ENCODE assay signal across 28 mouse cellular contexts in genomic region chr7:136934784-136935183, GRCm38 (mm10). TPM values are rescaled to one million over a fixed set of nuclear protein-coding genes. Genes with fewer than 3 reads are reported as not detected.
A peak's percentile ranks its signal among the peaks of the same experiment; 100 is the strongest.
DNase-seq lines count a peak whose midpoint lies in the region; ATAC-seq and TF ChIP-seq lines count a peak whose summit lies in the region.
"Had no signal": no experiment of that assay in that cellular context is flagged by ENCODE, and none has a peak within 500 bp of the region (broad histone marks: within the 10 kb centered on the region; RNA-seq: fewer than 3 reads in every experiment).

No protein-coding gene starts in this region.

- no peak for TF ChIP-seq CTCF in layer of hippocampus, adult 2 months (conservative IDR thresholded peaks at IDR 0.05)

- peak overlapping the region; percentile 60 for H3K27ac ChIP-seq in embryonic facial prominence, embryonic 13.5 days
- H3K27ac ChIP-seq in layer of hippocampus, adult 2 months: no peak overlapping the region
- H3K27ac ChIP-seq: forebrain, embryonic 15.5 days; heart, embryonic 10.5 days; heart, embryonic 15.5 days; hindbrain, embryonic 12.5 days; left cerebral cortex, adult 2 months; limb, embryonic 12.5 days; midbrain, embryonic 12.5 days; neural tube, embryonic 13.5 days; stomach, embryonic 15.5 days had no signal

- WGBS in embryonic facial prominence, embryonic 13.5 days: 51% methylated on average over 7 of the region's 7 CpGs

- no peak overlapping the region for H3K4me2 ChIP-seq in embryonic facial prominence, embryonic 13.5 days
- H3K4me2 ChIP-seq: forebrain, embryonic 15.5 days; heart, embryonic 15.5 days; hindbrain, embryonic 12.5 days; limb, embryonic 12.5 days; liver, embryonic 11.5 days; midbrain, embryonic 12.5 days; neural tube, embryonic 13.5 days; stomach, embryonic 15.5 days had no signal

- H3K4me1 ChIP-seq in embryonic facial prominence, embryonic 13.5 days: peaks cover 19% of the 10 kb centered on the region
- H3K4me1 ChIP-seq: forebrain, embryonic 15.5 days; hindbrain, embryonic 12.5 days; midbrain, embryonic 12.5 days; neural tube, embryonic 13.5 days; stomach, embryonic 15.5 days had no signal

- peak; percentile 9 for DNase-seq in NIH3T3 (ENCODE audit: low read depth)
- DNase-seq in kidney, adult 9 months: peak; percentile 84
- peak; percentile 66 for DNase-seq in kidney, postnatal 14 days
- DNase-seq in right cerebral cortex, postnatal 10 days (ENCODE audit: low spot score in 2 of 2): no peak
- no peak for DNase-seq in layer of hippocampus, adult 2 months (ENCODE audit: low spot score in 2 of 2)
- no peak for DNase-seq in embryo, embryonic 10 days (ENCODE audit: low spot score)
- DNase-seq: adrenal gland, adult 2 months; adrenal gland, postnatal 36 days; B cell, adult 2 months; cerebellum, adult 8-10 months; gastrocnemius, postnatal 25 days; heart, adult 11 months; lung, postnatal 36 days; right cerebral cortex, postnatal 14 days; thymus, postnatal 14 days had no signal

- no peak overlapping the region for H3K9ac ChIP-seq in embryonic facial prominence, embryonic 13.5 days
- H3K9ac ChIP-seq: forebrain, embryonic 15.5 days; heart, embryonic 15.5 days; hindbrain, embryonic 12.5 days; limb, embryonic 12.5 days; midbrain, embryonic 12.5 days; neural tube, embryonic 13.5 days; stomach, embryonic 15.5 days had no signal

- ATAC-seq in embryonic facial prominence, embryonic 13.5 days (ENCODE audit: insufficient number of reproducible peaks, insufficient read depth, low FRiP score, low TSS enrichment, low read depth): no peak
- ATAC-seq: activated CD4-positive, CD25-positive, alpha-beta regulatory T cell, adult 4 months; forebrain, embryonic 15.5 days; intestine, embryonic 16.5 days had no signal

- no peaks in the 10 kb centered on the region for H3K27me3 ChIP-seq in embryonic facial prominence, embryonic 13.5 days
- H3K27me3 ChIP-seq: forebrain, embryonic 15.5 days; heart, embryonic 15.5 days; hindbrain, embryonic 12.5 days; limb, embryonic 12.5 days; midbrain, embryonic 12.5 days; neural tube, embryonic 13.5 days; stomach, embryonic 15.5 days had no signal

- H3K4me3 ChIP-seq in embryonic facial prominence, embryonic 13.5 days: no peak overlapping the region
- no peak overlapping the region for H3K4me3 ChIP-seq in layer of hippocampus, adult 2 months
- H3K4me3 ChIP-seq: forebrain, embryonic 15.5 days; heart, embryonic 10.5 days; heart, embryonic 15.5 days; hindbrain, embryonic 12.5 days; left cerebral cortex, adult 2 months; limb, embryonic 12.5 days; midbrain, embryonic 12.5 days; neural tube, embryonic 13.5 days; stomach, embryonic 15.5 days had no signal

- no peaks in the 10 kb centered on the region for H3K9me3 ChIP-seq in embryonic facial prominence, embryonic 13.5 days
- H3K9me3 ChIP-seq: forebrain, embryonic 15.5 days; heart, embryonic 10.5 days; heart, embryonic 15.5 days; hindbrain, embryonic 12.5 days; midbrain, embryonic 12.5 days; neural tube, embryonic 13.5 days; stomach, embryonic 15.5 days had no signal

- no peaks in the 10 kb centered on the region for H3K36me3 ChIP-seq in embryonic facial prominence, embryonic 13.5 days
- H3K36me3 ChIP-seq: forebrain, embryonic 15.5 days; heart, embryonic 10.5 days; heart, embryonic 15.5 days; hindbrain, embryonic 12.5 days; limb, embryonic 12.5 days; midbrain, embryonic 12.5 days; neural tube, embryonic 13.5 days; stomach, embryonic 15.5 days had no signal

RNA-seq across cellular contexts. Expression of gene Mgmt, which starts 40.4 kb away (rescaled TPM):
- polyA plus RNA-seq in embryonic facial prominence, embryonic 13.5 days (2015; fragmentation: Nextera tagmentation; extraction: Ambion mirVana): 6.7 and 7.1 TPM in 2 replicates
- total RNA-seq in layer of hippocampus, adult 2 months (2021): 1 to 10 TPM; 1.0 to 1.2 TPM

Comparison
In these comparisons a context has a peak if more than half of its experiments do, and no peak if none do; other contexts are left out.
1. DNase-seq: peak in NIH3T3 (single experiment), kidney, adult 9 months (single experiment) and kidney, postnatal 14 days (single experiment); none in right cerebral cortex, postnatal 10 days (0 of 2), layer of hippocampus, adult 2 months (0 of 2) and embryo, embryonic 10 days (single experiment).